In genomic region chr16:32812888-32813361, GRCm38 (mm10) we compare ENCODE assay signal across 8 mouse cellular contexts. TPM values are rescaled to one million over a fixed set of nuclear protein-coding genes. Genes with fewer than 3 reads are reported as not detected.
A peak's percentile ranks its signal among the peaks of the same experiment; 100 is the strongest.
DNase-seq lines count a peak whose midpoint lies in the region; ATAC-seq and TF ChIP-seq lines count a peak whose summit lies in the region.

No protein-coding gene starts in this region.

- no peak overlapping the region for H3K9ac ChIP-seq in forebrain, embryonic 14.5 days (ENCODE audit: low read length)
- H3K9ac ChIP-seq in lung, embryonic 14.5 days = no peak overlapping the region

- intact Hi-C loops in heart, postnatal 14 days (cut with DNase I) = loop anchor here (5.0 to 10.0 kb wide), 3 partner anchors 64 to 342 kb away; partner anchors contain the start of genes Fyttd1 and Rubcn

- no peak overlapping the region for H3K4me2 ChIP-seq in forebrain, embryonic 14.5 days (ENCODE audit: low read length)
- H3K4me2 ChIP-seq in lung, embryonic 14.5 days = peak overlapping the region; percentile 35

- H3K4me1 ChIP-seq in G1E (ENCODE audit: insufficient read depth, low read depth, low read length) = peaks cover 21% of the 10 kb centered on the region
- peaks cover 8% of the 10 kb centered on the region; the same call in 1 of the 2 replicates for H3K4me1 ChIP-seq in forebrain, embryonic 14.5 days (ENCODE audit: control insufficient read depth, insufficient read depth, low read length)
- peaks cover 6% of the 10 kb centered on the region; the same call in 1 of the 2 replicates for H3K4me1 ChIP-seq in lung, embryonic 14.5 days (ENCODE audit: insufficient read depth)
- H3K4me1 ChIP-seq in thymus, adult 2 months (replicated peaks; ENCODE audit: control insufficient read depth, insufficient read depth, low read length) = peaks cover 4% of the 10 kb centered on the region; the same call in 1 of the 2 replicates

- ATAC-seq in G1E (ENCODE audit: extremely low read depth, insufficient number of reproducible peaks, low FRiP score, poor library complexity, severe bottlenecking) = no peak; the same call in 1 of the 2 replicates
- ATAC-seq in cerebellum, adult (ENCODE audit: insufficient number of reproducible peaks, low FRiP score, low TSS enrichment) = 0 out of 2 replicates have a peak, but pooled peaks have one; percentile 69
- ATAC-seq in forebrain, embryonic 14.5 days = peak; percentile 63
- ATAC-seq in lung, embryonic 14.5 days (ENCODE audit: insufficient read depth) = peak; percentile 86

- H3K27me3 ChIP-seq in G1E (ENCODE audit: insufficient read depth, low read length) = peaks cover 44% of the 10 kb centered on the region
- no peaks in the 10 kb centered on the region for H3K27me3 ChIP-seq in forebrain, embryonic 14.5 days (replicated peaks; ENCODE audit: control insufficient read depth, insufficient read depth, low read length)
- H3K27me3 ChIP-seq in lung, embryonic 14.5 days (ENCODE audit: insufficient read depth, low read length) = no peaks in the 10 kb centered on the region
- no peaks in the 10 kb centered on the region for H3K27me3 ChIP-seq in thymus, adult 2 months (ENCODE audit: control insufficient read depth, insufficient read depth, low read length)

- TF ChIP-seq CTCF in G1E (IDR thresholded peaks at IDR 0.05; ENCODE audit: low read depth, low read length) = peak; percentile 82
- peak; percentile 95 for TF ChIP-seq CTCF in lung, embryonic 14.5 days (IDR thresholded peaks at IDR 0.05; ENCODE audit: low read depth)
- no peak for TF ChIP-seq CTCF in thymus, adult 2 months (IDR thresholded peaks at IDR 0.05; ENCODE audit: borderline replicate concordance, control insufficient read depth, extremely low read depth, insufficient read depth, low read length, poor library complexity)

- H3K4me3 ChIP-seq in G1E (ENCODE audit: low read depth, low read length) = peak overlapping the region; percentile 44; the same call in 1 of the 2 replicates
- H3K4me3 ChIP-seq in forebrain, embryonic 14.5 days (ENCODE audit: low read depth, low read length) = no peak overlapping the region
- H3K4me3 ChIP-seq in lung, embryonic 14.5 days (ENCODE audit: low read depth, low read length) = no peak overlapping the region
- H3K4me3 ChIP-seq in thymus, adult 2 months (ENCODE audit: control insufficient read depth, insufficient read depth, low read length) = no peak overlapping the region

- 1% methylated on average over 9 of the region's 9 CpGs for WGBS in forebrain, embryonic 14.5 days
- WGBS in lung, embryonic 14.5 days = under 1% methylated on average over 9 of the region's 9 CpGs
- 2% methylated on average over 9 of the region's 9 CpGs for WGBS in thymus, adult 2 months

- H3K27ac ChIP-seq in forebrain, embryonic 14.5 days (ENCODE audit: low read depth, low read length) = no peak overlapping the region
- no peak overlapping the region for H3K27ac ChIP-seq in lung, embryonic 14.5 days (ENCODE audit: low read depth)
- H3K27ac ChIP-seq in thymus, adult 2 months (ENCODE audit: control insufficient read depth, insufficient read depth, low read length) = no peak overlapping the region

- H3K36me3 ChIP-seq in G1E (replicated peaks) = no peaks in the 10 kb centered on the region
- no peaks in the 10 kb centered on the region for H3K36me3 ChIP-seq in forebrain, embryonic 14.5 days (ENCODE audit: control insufficient read depth, insufficient read depth, low read length)
- H3K36me3 ChIP-seq in lung, embryonic 14.5 days (ENCODE audit: insufficient read depth) = no peaks in the 10 kb centered on the region
- no peaks in the 10 kb centered on the region for H3K36me3 ChIP-seq in thymus, adult 2 months (ENCODE audit: control insufficient read depth, insufficient read depth, low read length)

- DNase-seq in G1E (ENCODE audit: low spot score) = peak; percentile 77
- DNase-seq in forebrain, embryonic 14.5 days (ENCODE audit: low spot score) = peak; percentile 91
- DNase-seq in heart, postnatal 14 days = peak; percentile 89 to 94
- peak; percentile 59 to 83 for DNase-seq in layer of hippocampus, adult 8-10 months (ENCODE audit: low spot score in 2 of 2)
- peak; percentile 97 for DNase-seq in lung, embryonic 14.5 days
- peak; percentile 38 for DNase-seq in ovary, adult 18-20 months (ENCODE audit: low spot score)
- DNase-seq in thymus, adult 2 months = peak; percentile 88

- H3K9me3 ChIP-seq in G1E (replicated peaks) = no peaks in the 10 kb centered on the region
- no peaks in the 10 kb centered on the region for H3K9me3 ChIP-seq in forebrain, embryonic 14.5 days (replicated peaks; ENCODE audit: control insufficient read depth, low read length)
- no peaks in the 10 kb centered on the region for H3K9me3 ChIP-seq in lung, embryonic 14.5 days (ENCODE audit: low read depth, low read length)

- TF ChIP-seq POLR2A in thymus, adult 2 months (IDR thresholded peaks at IDR 0.05; ENCODE audit: control insufficient read depth, extremely low read depth, insufficient read depth, low read length, poor library complexity) = no peak

RNA-seq across cellular contexts. Expression of gene Smbd1, which starts 2.6 kb away (rescaled TPM):
- total RNA-seq in G1E (2014; fragmentation: Nextera tagmentation) (not detected in 2 replicates), G1E (2017) (not detected in 2 replicates)
- not detected in 2 replicates for polyA plus RNA-seq in G1E (2012)
- polyA plus RNA-seq in forebrain, embryonic 14.5 days (2014; fragmentation: Nextera tagmentation; extraction: Ambion mirVana) = not detected in 2 replicates
- not detected for total RNA-seq in heart, postnatal 14 days (2021)
- total RNA-seq in layer of hippocampus, adult 8-10 months (2022) = not detected
- not detected in 2 replicates for polyA plus RNA-seq in lung, embryonic 14.5 days (2014; fragmentation: Nextera tagmentation; extraction: Ambion mirVana)
- 0.18 TPM in 1 of 2 replicates, not detected in the other for polyA plus RNA-seq in thymus, adult 2 months (2012; rRNA removed)

RNA-seq across cellular contexts. Expression of gene Muc20, which starts 15.7 kb away (rescaled TPM):
- total RNA-seq in G1E (2014; fragmentation: Nextera tagmentation) = not detected in 2 replicates
- total RNA-seq in G1E (2017) = 0.06 and 0.11 TPM in 2 replicates
- polyA plus RNA-seq in G1E (2012) = not detected in 2 replicates
- polyA plus RNA-seq in forebrain, embryonic 14.5 days (2014; fragmentation: Nextera tagmentation; extraction: Ambion mirVana) = not detected in 2 replicates
- under 1 TPM; 0.15 to 0.26 TPM for total RNA-seq in heart, postnatal 14 days (2021)
- under 1 TPM in 1 of 4 experiments, not detected in 3; 0.12 TPM for total RNA-seq in layer of hippocampus, adult 8-10 months (2022)
- polyA plus RNA-seq in lung, embryonic 14.5 days (2014; fragmentation: Nextera tagmentation; extraction: Ambion mirVana) = not detected in 2 replicates
- 0.22 TPM in 1 of 2 replicates, not detected in the other for polyA plus RNA-seq in thymus, adult 2 months (2012; rRNA removed)

Comparison
In these comparisons a context has a peak if more than half of its experiments do, and no peak if none do; other contexts are left out.
1. DNase-seq: peak in every context shown above with its lines; median percentile 97 in lung, embryonic 14.5 days; 92 in heart, postnatal 14 days; 91 in forebrain, embryonic 14.5 days; 88 in thymus, adult 2 months; 77 in G1E; 71 in layer of hippocampus, adult 8-10 months; 38 in ovary, adult 18-20 months.